Mouse (Mus musculus): ENCODE results near the gene Ggnbp2.
A peak's percentile ranks its signal among the peaks of the same experiment; 100 is the strongest.

Gene Ggnbp2

DNA sequence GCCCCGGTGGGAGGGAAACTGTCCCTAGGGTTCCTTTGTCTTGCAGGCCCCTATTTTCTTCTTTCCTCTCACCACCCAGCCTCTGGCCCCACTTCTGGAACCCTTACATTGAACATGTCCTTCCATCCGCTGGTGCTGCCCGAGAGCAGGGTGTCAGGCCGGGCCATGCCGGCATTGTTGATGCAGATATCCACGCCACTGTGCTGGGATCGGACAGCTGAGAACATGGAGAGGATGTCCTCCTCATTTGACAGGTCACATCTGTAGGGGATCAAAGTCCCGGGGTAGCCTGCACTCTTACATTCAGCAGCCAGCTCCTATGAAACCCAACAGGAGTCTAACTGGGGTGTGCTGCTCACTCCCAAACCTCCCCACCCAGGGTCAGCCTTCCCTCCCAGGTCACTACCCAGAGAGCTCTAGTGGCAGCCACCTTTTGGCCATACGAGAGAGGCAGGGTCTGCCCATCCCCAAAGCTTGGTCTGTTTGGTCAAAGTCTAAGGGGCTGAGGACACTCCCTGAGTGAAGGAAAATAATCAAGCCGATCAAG lies 45.3 kb downstream of the Ggnbp2 start:
- DNase-seq (ENCODE audit: low spot score) = no peak

DNA sequence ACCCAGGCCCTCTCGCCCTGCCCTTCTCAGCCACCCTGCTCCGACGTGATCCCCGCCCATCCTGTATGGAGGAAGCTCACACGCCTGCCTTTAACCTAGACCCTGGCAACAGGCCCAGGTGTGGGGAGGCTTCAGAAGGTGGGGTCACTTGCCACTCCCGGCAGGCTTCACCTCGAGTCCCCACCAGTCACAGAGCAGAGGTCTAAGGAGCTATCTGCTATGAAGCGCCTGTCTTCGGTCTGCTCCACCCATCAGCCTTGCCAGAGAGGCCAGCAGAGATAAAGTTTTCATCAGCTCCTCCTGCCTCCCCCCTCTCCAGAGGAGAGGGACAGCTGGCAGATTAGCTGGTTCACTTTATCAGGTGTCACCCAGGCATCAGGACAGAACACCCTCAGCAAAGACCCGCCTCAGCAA lies 47.1 kb downstream of the Ggnbp2 start:
- DNase-seq (ENCODE audit: low spot score) = peak; percentile 52

DNA sequence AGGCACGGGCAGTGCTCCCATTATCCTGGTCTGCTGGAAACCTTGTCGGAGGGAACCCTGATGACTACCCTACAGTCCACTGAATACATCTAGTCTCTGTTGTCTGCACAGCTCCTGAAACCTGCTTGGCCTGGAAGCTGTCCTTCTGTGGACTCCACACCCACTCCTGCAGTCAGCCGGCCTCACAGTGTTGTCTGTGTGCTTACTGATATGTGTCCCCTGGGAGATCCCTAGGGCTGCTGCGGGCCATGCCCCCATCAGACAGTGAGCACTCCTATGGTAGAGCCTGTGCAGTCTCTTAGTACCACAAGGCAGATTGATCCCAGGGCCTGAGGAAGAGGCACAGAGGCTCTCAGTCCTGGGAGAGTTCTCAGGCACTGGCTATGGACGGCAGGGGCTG lies 48.1 kb downstream of the Ggnbp2 start:
- DNase-seq (ENCODE audit: low spot score) = no peak

DNA sequence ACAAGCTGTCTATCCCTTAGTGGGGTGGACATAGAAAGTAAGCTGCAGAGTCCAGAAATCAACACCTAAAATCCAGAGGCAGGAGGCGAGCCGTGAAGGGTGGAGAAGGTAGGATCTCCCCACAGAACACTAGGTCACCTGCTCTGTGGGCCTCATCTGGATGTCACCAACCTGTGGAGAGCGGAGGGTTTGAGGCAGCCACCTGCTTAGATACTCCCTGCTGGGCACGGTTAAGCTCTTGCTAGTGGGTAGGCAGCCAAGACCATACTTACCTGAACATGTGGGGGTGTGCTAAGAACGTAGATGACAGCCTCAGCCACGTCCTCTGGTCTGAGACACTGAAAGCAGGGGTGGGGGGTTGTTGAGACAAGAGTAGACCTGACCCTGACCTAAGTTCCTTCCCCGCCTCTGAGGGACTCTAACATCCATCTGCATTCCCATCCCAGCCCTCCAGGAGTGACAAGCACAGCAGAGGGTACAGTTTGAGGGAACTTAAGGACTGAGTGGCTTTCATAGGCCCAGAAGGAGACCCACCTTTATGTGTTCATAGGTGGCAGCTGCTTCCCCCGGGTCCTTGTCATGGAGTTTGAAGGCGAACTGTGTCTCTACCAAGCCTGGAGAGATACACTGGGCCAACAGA lies 49.4 kb downstream of the Ggnbp2 start:
- no peak for DNase-seq (ENCODE audit: low spot score)

DNA sequence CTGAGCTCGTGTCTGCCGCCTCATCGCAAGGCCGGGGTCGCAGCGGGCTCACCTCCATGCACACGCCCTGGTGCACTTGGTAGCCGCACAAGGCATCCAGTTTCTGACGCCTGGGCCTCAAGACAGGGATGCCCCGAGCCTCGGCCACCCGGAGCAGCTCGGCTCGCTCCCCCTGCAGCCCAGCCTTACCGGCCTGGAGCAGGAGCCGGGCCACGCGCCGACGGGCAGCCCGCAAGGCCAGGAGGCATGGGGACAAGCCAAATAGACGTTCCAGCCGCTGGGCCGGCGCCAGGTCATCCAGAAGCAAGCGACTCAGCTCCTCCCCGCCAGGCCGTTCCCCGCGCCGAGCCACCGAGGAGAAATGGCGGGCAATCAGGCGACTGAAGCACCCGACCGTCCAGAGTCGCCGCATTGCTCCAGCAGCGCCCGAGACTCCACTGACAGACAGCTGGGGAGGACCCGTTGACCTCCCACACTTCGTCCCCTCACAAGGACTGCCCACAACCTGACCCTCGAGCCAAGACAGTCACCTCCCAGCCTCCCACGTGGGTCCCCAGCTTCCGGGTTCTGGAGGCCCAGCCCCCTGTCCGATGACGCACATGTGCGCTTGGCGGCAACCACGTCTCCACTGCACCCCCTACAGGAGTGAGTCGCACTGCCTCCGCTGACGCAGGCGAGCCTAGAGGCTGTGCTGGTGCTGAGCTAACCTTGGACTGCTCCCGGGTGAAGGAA lies 51.5 kb downstream of the Ggnbp2 start, which contains the start of gene Mrm1:
TSS of gene Mrm1 (minus strand) at position 555 of the 732 bp plus-strand sequence.
- DNase-seq (ENCODE audit: low spot score) = peak; percentile 98

DNA sequence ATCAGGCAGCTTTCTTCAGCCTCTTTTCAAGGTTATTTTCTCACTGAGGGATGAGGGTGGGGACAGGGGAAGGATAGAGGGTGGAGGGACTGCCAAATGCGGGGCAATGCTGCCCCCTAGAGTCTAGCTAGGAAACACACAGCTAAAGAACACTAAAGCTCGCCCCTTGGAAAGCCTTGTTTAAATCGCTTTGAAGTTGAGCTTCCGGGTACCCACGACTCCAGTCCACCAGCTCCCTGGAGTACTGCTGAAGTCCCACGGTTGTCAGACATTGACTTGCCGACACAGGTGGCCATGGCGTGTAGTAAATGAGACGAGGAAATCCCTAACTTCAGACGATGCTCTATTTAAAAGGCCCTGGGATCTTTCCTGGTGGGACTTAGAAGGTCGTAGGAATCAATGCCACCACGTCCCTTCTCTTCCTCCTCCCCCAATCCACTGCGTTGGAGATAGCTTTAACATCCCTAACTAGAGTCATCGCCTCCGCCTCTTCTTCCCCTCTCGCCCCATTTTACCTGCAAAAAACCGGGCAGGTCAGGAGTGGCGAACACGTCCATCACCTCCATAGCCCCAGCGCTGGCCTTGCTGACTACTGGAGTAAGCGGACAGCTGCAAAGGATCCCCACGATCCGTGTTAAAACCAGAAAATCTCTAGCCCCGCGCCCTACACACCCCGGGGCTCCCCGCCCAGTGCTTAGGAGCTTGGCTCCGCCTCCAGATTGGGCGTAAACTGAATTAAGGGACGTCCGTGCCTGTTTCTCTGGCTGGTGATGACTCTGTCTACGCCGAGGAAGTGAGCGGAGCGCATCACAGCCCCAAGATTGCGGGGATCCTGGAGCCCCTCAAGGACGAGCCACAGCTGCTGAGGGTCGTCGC lies 52.3 kb downstream of the Ggnbp2 start:
- peak; percentile 80 for DNase-seq (ENCODE audit: low spot score)

DNA sequence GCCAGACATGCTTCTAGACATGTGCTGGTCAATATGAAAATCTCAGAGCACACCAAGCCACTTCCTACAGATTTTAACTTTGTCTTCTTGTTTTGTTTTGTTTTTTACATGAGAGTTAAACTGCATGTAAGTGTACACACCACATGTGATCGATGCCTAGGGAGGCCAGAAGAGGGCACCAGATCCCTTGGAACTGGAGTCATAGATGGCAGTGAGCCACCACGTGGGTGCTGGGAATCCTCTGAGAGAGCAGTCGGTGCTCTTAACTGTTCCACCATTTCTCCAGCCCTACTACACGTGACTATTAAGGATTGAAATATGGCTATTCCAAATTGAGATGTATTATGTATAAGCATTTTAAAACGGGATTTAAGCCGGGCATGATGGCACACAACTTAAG lies 53.3 kb downstream of the Ggnbp2 start:
- DNase-seq (ENCODE audit: low spot score) = no peak

DNA sequence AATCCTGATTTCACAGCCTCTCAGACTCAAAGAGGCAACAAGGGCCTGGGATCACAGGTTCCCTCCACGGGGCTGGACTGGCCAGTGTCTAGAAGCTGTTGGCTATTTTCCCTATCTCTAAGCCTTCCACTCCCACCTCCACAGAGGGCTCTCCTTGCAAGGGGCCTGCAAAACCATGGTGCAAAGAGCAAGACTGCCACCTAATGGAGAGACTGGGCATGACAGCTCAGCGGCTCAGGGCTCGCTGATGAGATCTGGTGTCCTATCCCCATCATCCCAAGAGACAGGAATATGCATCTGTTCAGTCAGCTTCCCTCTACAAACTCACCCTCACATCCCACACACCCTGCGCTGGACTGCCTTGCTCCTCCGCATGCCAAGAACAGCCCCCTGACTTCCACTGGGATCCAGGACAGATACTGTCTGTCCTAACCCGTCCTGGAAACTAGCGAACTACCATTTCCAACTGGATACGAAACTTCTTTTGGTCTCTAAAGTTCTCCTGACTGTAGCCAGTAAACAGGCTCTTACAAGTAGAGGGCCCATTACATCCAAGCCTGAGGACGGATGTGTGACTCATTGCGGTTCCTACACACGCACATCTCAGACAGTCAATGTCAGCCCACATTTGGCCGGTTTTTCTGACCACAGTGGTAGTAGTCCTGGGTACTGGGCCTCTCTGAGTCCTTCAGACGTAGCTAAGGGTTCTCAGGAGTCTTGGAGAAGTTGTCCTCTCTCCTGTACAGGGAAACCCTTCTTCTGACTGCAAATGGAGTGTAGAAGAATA lies 56.7 kb downstream of the Ggnbp2 start:
- peak; percentile 56 for DNase-seq (ENCODE audit: low spot score)

DNA sequence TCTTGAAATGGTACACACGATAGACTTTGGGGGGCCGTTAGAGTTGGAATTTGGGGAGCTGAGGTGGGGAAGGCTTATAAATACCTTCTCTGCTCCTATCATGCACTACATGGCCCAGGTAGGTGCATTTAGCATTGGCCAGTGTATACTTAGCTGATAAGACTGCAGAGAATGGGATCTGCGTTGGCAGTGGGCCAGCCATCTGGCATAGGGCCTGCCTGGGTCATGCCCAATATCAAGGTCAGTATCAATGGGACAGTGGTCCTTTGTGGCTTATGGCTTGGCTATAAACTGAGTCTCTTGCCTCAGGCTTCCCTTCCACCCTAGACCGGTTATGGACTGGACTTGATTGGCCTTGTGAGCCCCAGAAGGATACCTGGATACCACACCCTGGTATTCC lies 66.2 kb downstream of the Ggnbp2 start:
- no peak for DNase-seq (ENCODE audit: low spot score)

DNA sequence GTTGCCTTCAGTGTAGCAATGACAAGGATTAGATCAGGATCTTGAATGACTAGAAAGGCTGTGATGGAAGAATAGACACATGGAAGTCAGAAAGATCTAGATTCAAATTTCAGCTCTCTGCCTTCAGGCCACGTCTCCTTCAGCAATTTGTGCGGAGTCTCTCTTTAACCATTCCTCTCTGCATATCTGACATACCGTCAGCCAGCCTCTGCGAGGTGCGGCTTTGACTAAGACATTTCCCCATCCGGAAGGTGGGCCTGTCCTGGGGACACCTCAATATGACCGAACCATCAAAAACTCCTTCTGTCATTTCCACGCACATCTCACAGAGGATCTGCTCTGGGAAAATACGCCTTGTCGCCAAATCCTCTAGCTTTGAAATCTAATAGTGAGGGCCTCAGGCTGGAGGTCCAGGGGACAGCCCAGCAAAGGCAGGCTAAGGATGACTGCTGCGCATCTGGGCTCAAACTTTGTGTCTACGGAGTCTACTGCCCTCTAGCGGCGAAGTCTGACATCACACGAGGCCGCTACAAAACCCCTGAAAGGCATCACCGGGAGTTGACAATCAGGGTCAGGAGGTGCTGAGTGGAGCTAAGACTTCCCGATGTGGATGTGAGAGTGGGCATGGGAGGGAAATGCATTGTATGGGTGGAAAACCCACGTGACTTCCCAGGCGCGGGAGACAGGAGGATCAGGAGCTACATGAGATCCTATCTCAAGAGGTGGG lies 72.8 kb downstream of the Ggnbp2 start:
- DNase-seq (ENCODE audit: low spot score) = peak; percentile 54

DNA sequence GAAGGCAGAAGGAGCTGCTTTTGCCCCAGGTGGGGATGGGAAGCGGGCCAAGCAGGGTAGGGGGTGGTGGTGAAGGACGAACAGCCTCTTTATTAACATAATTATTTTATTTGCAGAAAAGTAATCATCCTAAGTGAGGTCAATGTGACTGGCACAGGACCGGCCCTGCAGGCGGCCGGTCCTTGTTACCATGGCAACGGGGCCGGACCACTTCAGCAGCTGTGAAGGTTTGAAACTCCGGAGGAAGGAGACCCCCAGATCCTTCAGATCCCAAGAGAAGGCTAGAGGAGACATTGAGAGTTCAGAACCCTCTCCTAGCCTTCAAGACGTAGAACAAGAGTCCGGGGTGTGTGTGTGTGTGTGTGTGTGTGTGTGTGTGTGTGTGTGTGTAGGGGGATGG lies 73.6 kb downstream of the Ggnbp2 start:
- DNase-seq (ENCODE audit: low spot score) = no peak

DNA sequence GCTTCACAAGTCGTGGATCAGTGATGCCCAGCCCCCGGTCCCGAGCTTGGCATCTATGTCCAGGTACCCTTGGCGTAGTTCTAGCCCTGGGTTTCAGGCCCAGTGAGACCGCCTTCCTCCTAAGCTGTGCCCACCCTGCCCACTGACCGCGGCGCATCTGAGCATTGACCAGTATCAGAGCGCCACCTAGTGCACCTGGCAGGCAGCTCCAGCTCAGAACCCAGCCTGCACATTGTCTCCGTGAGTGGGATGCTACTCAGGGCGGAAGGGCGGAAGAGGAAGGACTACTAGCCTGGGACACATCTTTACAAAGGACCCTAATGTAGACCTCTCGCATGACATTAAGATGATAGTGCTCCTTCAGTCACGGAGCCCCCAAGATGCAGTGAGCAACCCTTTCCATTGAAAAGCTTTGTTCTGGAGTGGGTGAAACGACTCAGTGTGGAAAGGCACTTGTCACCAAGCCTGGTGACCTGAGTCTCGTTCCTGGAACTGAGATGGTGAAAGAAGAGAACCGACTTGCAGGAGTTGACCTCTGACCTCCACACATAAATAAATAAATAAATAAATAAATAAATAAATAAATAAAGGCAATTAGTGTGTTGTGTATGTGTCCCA lies 76.0 kb downstream of the Ggnbp2 start:
- peak; percentile 33 for DNase-seq (ENCODE audit: low spot score)

DNA sequence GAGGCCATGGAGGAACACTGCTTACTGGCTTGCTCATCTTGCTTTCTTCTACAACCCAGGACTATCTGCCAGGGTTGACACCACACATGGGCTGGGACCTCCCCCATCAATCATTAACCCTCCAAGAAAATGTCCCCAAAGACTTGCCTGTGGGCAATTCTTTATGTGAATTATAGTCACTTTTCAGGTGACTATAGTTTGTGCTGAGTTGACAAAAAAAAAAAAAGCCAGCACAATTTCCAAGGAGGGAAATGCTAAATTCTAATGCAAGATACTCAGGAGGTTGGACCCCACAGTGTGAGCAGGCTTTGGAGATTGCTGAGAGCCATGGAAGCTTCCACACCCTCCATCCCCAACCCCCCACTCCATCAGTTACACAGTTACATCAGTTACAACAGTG lies 77.1 kb downstream of the Ggnbp2 start:
- DNase-seq (ENCODE audit: low spot score) = no peak

DNA sequence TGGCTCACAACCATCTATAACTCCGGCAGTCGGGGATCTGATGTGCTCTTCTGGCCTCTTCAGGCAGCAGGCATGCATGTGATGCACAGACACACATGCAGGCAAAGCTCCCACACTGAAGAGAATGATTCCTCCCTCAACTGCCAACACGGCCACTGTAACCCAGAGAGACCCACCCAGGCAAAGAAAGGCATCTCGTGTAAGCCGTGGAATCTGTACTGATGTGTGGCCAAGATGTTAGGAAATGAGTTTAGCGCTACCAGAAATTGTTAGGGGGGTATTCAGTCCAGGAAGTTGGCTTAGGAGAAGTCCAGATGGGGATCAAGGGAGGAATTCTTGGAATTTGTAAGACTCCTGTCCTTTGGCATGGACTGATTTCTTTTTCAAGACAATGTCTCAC lies 80.2 kb downstream of the Ggnbp2 start:
- no peak for DNase-seq (ENCODE audit: low spot score)

Measured in yolk sac, embryonic 10.5 days (tissue).